Mouse (Mus musculus) layer of hippocampus, adult 9-10 months (tissue): Measurements from ENCODE around the gene Akap13.

Experiments used
- DNase-seq: peaks from one replicate; pipeline ENCODE4 v3.0.0; 2022; ENCODE audit warnings: low spot score

Gene Akap13

DNA sequence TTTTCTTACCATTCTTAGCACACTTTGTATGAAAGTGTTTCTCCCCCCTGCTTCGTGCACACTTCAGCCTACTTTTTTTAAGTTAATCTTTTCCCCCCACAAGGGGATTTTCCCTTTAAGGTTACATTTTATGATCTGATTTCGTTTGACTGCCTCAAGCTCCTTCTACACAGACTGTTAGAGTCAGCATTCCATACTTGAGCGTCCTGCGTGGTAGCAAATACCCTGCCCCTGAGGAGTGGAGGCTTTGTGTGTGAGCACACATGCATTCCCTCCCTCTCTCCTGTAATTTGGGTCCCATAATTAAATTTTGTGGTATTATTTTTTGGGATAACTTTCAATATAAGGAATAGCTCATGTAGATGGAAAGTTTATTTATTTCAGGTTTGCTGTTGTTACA lies 103.8 kb downstream of the Akap13 start:
- DNase-seq, result no peak

DNA sequence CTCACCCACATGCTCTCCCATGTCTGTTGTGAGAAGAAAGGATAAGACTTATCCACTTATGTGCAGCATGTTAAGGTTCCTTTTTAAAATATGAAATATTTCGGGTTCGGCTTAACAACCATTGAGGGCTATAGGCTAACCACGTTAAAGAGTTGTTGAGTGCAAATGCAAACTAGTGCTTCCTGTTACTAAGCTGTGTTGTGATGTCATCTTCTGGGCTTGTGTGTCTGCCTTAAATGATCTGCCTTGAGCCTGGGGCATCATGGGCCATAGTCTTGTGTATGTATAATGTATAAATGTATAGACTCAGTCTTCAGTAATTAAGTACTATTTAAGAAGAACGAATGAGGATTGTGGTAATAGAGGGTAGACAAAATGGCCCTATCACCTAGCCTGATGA lies 104.6 kb downstream of the Akap13 start:
- DNase-seq, result no peak

DNA sequence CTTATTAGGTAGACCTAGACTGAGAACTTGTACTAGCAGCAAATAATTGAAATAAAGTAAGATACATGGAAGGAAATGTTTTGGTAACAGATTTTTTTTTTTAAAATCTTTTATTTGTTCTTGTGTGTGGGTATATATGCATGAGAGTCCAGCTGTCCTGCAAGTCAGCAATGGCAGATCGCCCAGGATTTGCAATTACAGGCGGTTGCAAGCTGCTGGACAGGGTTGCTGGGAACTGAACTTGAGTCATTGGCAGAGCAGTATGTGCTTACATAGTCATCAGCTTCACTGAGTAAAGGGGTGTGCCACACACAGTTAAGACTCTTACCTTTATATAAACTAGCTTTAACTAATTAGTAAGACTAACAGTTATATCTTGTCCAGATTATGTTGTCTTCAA lies 105.2 kb downstream of the Akap13 start:
- DNase-seq, result no peak

DNA sequence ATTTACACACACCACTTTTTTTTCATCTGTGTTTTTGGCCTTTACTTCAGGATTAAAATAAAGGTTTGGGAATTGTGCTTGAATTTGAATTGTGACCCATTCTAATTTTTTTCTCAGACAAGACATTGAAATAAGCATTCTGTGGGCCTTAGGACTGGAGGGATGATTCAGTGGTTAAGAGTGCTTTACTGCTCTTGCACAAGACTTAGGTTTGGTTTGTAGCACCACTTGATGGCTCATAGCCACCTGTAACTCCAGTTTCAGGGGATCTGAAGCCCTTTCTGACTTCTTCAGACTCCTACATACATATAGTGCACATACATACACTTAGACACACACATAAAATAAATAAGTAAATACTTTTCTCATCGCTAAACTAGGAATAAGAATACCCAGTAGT lies 105.8 kb downstream of the Akap13 start:
- DNase-seq, result no peak

DNA sequence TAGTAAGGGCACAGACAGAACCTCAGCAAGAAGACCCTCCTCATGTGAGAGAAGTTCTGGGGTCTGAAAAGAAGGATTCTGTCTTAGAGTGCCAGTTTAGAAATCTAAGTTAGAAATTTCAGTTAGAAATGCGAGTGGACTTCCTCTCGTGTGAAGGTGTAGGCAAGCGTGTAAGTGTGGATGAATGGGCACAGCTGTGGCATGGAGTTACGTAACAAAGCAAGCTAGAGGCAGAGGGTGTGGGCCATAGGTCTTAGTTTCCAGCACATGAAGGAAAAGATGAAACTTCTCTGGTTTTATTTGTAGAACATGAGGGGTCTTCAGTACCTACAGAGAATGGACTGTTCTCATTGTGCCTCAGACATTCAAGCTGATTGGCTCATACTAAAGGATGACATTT lies 112.9 kb downstream of the Akap13 start:
- DNase-seq, result no peak

DNA sequence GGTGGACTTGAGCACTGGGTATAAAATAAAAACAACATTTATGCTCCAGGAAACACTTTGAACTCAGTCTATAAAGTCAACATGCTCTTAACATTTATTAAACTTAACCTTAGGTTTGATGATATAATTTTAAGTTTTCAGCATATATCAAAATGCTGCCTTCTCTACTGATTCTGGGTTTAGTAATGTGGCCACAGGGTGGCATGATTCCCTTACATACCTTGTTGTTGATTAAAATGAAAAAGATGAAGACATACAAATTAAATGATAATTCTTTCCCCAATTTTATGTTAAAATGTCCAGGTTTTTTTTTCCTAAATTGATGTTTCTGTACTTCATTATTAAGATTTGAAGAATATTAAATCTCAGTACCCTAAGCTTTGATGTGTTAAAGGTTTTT lies 113.5 kb downstream of the Akap13 start:
- no peak for DNase-seq

DNA sequence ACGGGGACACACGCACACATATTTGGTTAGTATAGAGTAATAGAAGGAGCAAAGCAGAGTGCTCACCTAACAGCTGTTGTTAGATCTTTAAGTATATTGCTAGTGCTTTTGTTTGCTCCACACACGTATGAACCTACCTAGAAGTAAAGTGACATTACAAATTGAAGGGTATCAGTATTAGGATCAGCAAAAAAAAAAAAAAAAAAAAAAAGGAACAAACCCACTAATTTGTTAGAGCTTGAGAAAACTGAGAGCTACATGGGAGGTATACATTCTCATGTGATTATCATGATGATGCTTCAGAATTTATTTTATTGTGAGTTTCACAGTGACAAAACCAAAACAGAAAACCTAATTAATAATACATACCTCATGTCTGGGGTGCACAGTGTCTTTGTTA lies 114.9 kb downstream of the Akap13 start:
- no peak for DNase-seq

DNA sequence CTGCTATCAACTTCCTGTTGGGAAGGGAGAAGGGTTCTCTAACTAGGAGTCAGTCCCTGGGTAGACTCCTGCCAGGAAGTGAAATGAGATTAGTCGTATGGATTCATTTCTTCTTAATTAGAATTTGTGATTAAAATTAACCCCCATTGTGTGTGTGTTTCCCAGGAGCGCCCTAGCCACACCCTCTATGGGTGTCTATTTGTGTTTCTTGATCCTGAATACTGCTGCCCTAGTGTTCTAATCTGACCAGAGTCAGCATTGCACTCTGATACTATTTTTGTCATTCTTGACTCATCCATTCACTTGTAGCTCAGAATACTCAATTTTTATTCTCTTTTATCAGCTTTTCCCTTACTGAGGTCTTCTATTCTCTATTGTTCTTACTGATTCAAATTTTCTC lies 115.7 kb downstream of the Akap13 start:
- DNase-seq, result no peak

DNA sequence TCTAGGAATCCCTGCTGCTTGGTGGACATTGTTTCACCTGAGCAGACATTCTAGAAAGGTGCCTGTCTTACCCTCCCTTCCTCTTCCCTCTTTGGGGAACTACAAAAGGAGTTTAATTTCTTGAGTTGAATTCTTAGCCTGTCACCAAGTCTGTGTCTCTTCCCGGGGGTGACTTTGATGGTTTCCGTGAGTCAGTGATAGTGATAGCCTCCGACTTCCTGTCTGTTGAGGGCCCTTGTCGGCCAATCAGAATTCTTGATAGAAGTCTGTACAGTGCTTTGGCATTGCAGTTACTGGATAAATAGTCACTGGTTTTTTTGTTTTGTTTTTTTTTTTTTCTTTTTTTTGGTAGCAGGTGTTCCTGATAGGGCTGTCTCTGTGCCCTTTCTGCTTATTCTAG lies 116.8 kb downstream of the Akap13 start:
- no peak for DNase-seq

DNA sequence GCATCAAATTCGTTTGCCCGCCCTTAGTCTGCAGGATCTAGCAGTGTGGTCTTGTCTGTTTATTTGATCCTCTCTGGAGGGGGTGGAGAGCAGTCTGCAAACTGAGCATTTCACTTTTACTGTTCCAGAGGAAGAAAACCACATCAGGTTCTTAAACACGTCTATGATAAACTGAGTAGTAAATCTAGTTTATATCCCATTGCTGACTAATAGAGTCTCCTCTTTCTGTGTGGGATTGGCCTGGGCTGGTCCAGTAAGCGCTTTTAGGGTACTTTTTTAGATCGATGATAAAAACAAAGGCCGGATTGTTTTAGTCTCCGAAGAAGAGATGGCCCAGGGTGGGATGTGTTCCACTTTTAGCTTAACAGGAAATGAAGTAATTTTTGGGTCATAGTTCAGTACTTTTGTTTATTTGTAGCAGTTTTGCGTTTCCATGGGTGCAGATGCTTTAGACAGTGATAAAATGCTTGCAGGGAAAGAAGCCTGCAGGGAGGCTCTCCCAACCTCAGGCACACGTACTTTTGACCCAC lies 119.9 kb downstream of the Akap13 start:
- no peak for DNase-seq

DNA sequence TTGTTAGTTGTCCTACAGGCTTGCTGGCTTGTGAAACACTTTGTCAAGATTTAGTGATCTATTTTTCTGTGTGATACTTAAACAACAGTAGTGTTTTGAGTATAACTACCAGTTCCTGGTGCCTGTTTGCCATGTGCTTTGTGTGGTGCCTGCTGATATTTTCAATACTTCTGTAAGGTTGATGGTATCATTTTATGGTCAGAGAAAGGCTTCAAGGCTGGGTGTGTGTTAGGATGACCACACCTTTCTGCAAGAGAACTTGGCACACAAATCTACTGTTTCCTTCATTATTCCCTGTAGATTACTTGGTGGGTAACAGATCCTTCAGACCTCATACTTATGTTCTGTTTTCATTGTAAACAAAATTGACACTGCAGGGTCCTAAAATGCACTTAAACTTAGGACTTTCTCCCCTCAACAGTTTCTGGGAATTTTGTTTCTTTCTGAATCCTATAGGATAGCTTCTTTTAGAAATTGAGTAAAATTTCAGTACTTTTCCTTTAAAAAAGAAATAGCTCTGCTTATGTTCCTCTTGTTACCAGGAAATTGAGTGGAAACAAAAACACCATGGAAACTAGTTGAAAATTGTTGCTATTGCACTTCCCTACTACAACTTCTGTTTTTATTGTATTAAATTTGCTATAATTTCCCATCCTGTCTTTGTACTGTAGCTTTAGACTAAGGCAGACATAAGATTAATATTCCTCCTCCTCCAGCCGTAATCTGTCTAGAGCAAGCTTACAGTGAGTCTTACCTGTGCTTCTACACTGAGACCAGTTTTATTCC lies 120.7 kb downstream of the Akap13 start:
- no peak for DNase-seq

DNA sequence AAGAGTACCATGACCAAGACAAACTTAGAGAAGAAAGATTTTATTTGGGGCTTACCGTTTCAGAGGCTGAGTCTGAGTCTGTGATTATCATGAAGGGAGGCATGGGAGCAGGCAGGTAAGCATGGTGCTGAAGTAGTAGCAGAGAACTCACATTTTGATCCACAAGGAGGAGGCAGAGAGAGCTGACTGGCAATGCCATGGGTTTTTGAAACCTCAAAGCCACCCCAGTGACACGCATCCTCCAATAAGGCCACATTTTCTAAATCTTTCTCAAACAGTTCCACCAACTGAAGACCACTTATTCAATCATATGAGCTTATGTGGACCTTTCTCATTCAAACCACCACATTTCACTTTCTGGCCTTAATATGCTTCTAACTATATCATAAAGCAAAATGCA lies 121.5 kb downstream of the Akap13 start:
- no peak for DNase-seq

DNA sequence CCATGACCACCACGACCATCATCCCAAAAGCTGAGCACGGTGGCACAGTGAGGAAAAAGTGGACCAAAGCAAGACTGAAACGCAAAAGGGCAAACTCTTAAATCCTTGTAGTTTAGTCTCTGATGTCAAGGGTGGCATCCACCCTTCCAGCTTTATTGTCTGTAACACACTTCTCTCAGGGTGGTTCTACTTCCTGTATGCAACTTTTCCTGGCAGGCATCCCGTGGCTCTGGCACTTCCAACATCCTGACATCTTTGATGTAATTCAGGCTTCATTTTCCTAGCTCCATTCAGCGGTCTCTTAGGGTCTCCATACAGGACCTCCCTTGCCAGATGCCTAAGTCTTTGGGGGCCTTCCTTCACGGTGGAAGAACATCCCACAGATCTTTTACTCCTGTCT lies 122.0 kb downstream of the Akap13 start:
- no peak for DNase-seq

DNA sequence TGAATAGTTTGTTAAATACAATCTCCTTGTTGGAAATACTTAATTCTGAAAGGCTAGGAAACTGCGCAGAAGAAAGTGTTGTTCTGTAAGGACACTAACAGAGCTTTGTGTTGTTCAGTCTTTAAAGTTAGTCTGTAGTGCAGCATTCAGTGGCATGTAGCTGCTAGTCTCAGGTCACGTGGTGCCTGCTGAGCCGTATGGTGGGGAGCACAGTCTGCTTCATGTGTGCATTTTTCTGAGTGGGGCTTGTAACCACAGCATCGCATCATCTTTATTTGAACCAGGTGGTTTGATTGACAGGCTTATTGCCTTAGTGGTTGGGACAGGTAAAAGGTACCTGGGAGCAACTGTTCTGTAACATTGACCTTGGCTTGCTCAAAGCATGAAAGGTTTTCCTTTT lies 123.3 kb downstream of the Akap13 start:
- no peak for DNase-seq

DNA sequence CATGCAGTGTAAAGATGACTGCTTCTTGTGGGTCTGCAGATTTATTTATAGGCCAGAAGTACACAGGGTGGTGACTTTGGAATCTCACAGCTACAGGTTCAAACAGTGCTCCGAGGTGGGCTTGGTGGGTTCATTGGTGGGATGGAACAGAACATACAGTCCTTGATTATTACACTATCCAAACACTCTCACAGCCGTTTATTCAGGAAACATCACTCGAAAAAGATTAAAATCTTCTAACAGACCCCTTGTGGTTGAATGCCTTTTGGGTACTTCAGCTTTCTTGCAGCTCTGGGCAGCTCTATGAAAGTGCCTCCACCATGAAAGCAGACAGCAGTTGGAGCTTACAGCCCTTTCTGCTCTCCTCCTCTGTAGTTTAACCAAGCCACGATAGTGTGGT lies 126.8 kb downstream of the Akap13 start:
- no peak for DNase-seq

DNA sequence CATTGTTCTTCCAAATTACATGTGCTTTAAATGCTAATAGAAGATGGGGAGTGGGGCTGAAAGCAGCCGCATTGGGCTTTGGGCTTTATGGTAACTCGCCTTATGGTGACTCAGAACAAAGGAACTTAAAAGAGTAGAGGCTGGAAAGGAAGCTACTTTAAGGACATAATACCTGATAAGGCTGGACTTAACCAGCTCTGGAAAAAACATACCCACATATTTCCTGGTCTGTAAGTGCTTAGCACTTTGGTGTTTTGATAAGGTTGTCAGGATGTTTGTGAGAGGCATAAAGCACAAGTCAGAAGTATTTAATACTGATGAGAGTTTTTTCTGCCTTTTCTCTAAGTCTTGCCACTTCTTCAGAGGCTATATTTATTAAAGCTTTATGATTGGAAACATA lies 128.8 kb downstream of the Akap13 start:
- no peak for DNase-seq

DNA sequence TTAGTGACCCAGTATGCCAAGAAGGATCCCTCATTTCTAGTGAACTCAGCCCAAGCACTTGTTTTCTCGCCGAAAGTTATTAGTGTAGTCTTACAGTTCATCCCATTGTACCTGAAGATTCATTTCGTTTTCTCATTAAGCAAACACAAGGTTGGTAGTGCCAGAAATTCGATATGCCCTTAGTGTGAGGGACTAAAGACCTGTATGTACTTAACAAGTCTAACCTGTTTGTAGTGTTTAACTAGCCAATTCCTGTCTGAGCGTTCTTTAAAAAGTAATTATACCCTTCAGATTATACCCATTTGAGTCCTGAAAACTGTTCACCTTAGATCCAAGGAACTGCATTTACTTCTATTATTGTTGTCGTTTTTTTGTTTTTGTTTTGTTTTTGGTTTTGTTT lies 130.1 kb downstream of the Akap13 start:
- no peak for DNase-seq

DNA sequence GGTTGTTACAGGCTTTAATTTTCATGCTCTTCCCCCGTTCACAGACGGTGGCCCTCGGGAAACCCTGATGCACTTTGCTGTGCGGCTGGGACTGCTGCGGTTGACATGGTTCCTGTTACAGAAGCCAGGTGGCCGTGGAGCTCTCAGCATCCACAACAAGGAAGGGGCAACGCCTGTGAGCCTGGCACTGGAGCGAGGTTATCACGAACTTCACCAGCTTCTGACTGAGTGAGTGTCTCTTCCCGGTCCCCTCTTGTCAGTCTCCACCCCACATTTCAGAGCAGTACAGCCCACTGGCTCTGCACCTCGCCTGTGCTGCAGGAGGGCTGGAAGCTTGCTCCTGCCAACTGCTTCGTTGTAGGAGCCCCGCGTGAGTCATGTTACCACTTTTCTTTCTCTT lies 130.8 kb downstream of the Akap13 start:
- no peak for DNase-seq

DNA sequence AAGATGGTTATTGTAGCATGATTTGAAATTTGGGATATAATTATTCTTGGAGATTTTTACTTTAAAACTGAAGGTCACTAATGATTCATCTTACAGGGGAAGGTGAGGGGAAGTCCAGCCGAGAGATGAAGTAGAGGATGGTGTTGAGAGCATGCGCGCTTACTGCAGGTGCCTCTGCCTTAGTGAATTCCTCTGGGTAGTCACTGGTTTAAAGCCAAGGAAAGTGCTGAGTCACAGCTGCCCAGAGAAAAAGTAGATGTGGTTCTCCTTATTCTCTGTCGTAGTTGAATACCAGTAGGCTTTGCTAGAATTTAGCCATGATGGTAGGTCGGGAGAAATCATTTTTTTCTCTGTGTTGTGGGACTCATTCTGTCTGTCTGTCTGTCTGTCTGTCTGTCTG lies 132.4 kb downstream of the Akap13 start:
- no peak for DNase-seq

DNA sequence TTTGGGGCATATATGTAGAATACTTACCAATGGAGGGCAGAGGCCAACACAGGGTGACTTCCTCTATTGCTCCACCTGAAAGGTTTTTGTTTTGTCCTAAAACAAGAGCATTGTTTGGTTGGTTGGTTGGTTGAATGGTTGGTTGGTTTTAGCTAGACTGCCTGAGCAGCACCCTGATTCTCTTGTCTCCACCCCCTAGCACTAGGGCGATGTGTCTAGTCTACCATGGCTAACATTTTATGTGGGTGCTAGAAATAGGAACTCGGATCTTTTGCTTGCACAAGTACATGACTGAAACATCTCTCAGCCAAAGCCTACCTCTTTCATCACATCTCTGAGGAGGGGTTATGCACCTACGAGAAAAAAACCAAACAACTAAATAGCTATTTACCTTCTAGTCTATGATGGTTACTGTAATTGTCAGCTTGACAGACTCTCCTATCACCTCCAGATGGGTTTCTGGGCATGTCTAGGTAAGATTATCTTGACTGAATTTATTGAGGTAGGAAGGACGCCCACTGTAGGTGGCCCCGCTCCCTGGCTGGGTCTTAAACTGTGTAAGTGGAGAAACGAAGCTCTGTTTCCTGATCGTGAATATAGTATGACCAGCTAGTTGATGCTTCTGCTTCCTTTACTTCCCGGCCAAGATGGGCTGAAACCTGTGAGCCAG lies 134.1 kb downstream of the Akap13 start:
- no peak for DNase-seq

DNA sequence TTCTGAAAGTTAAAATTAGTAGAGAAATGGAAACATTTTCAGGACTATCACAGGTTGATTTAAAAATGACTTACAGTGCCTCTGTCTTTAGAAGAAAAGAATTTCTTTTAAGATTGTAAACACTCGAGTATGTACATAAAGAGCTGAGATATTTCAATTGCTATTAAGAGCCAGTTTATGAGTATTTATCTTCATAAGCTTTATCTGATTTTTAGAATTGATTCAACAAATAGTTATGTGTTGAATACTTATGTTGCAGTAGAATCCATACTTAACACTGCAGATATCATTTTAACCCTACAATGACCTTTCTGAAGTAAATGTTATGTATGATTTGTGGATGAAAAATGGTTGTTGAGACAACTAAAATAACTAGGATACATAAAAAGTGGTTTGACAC lies 136.6 kb downstream of the Akap13 start:
- no peak for DNase-seq

DNA sequence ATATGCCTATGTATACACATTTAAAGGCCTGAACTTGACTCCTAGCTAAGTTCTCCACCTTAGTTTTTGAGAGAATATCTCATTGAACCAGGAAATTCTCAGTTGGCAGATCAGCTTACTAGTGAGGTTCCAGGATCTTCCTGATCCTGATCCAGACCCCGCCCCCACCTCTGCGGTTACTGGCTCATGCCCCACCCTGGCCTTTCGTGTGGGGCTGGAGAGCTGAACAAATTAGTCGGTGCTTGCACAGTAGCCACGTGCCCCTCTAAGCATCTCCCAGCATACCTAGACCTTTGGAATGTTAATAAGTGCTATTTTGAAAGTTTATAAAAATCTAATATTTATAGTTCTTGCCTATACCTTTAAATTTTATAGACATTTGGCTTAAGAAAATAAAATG lies 139.5 kb downstream of the Akap13 start:
- DNase-seq, result no peak

DNA sequence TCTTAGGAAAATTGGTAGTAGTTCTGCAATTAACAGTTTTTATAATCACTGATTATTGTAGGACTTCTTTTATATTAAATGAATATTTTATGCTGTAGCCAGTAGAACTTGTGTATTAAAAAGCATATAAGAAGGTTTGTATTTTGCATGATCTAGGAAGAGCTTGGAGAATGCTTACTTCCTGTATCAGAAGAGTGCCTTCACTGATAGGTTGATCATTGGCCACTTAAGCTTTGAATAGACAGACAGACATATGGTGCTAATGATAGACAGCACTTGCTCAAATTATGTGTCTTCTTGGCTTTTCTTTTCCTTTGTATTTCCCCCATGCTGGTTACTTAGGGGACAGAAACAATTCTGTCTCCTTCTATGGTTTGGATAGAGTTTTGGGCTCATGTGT lies 139.9 kb downstream of the Akap13 start:
- no peak for DNase-seq
